Mouse (Mus musculus) WW6 (cell line): ENCODE results near the gene Optn.

Source experiments
- DNase-seq: peaks from one replicate; pipeline ENCODE4 v3.0.0-alpha.2; 2013; ENCODE audit warnings: low read depth, low spot score

Optn gene

GRCm38 (mm10) chr2:4986798-4987197 is 77.1 kb downstream of the Optn start:
- no peak for DNase-seq

GRCm38 (mm10) chr2:4985000-4985399 is 78.9 kb downstream of the Optn start:
- DNase-seq = no peak

GRCm38 (mm10) chr2:4983987-4984386 is 79.9 kb downstream of the Optn start:
- no peak for DNase-seq

- no peak for DNase-seq
Measured at GRCm38 (mm10) chr2:4978091-4978490, 85.8 kb downstream of the Optn start.

- DNase-seq = no peak
Measured at GRCm38 (mm10) chr2:4975807-4976206, 88.0 kb downstream of the Optn start, which contains the start of gene Ucma. Gene Ucma, plus strand, starts transcription at chr2:4976122.
